Mouse (Mus musculus): ENCODE measurements around the gene Nutf2. TPM values are rescaled to one million over a fixed set of nuclear protein-coding genes. Genes with fewer than 3 reads are reported as not detected.

The Nutf2 gene
- polyA plus RNA-seq, 1 experiment from 2014 or later: 262 TPM

GRCm38 (mm10) chr8:105919390-105919789 is 59.0 kb downstream of the Nutf2 start:
- Histone ChIP-seq H3K9me3 (replicated peaks; ENCODE audit: control insufficient read depth, low read length) (no peaks in the 10 kb centered on the region), H3K9ac (replicated peaks; ENCODE audit: low read length) (no peak overlapping the region), H3K4me2 (ENCODE audit: low read depth, low read length) (no peak overlapping the region), H3K4me3 (ENCODE audit: low read depth, low read length) (no peak overlapping the region), H3K27ac (replicated peaks; ENCODE audit: low read depth, low read length) (no peak overlapping the region), H3K4me1 (ENCODE audit: control insufficient read depth, insufficient read depth, low read length) (no peaks in the 10 kb centered on the region), H3K27me3 (ENCODE audit: control insufficient read depth, insufficient read depth, low read length) (no peaks in the 10 kb centered on the region), H3K36me3 (replicated peaks; ENCODE audit: control insufficient read depth, insufficient read depth, low read depth, low read length) (peaks cover 2% of the 10 kb centered on the region; the same call in 1 of the 2 replicates)
- WGBS: 79% methylated on average over 3 of the region's 3 CpGs
- DNase-seq (ENCODE audit: low spot score): no peak
- no peak for ATAC-seq (replicated peaks; ENCODE audit: insufficient number of reproducible peaks, low FRiP score, low TSS enrichment, low read depth)

- 71% methylated on average over 3 of the region's 3 CpGs for WGBS
- Histone ChIP-seq H3K9me3 (replicated peaks; ENCODE audit: control insufficient read depth, low read length) (no peaks in the 10 kb centered on the region), H3K9ac (replicated peaks; ENCODE audit: low read length) (no peak overlapping the region), H3K27me3 (ENCODE audit: control insufficient read depth, insufficient read depth, low read length) (no peaks in the 10 kb centered on the region), H3K4me2 (ENCODE audit: low read depth, low read length) (no peak overlapping the region), H3K4me1 (ENCODE audit: control insufficient read depth, insufficient read depth, low read length) (no peaks in the 10 kb centered on the region), H3K27ac (replicated peaks; ENCODE audit: low read depth, low read length) (no peak overlapping the region), H3K36me3 (replicated peaks; ENCODE audit: control insufficient read depth, insufficient read depth, low read depth, low read length) (no peaks in the 10 kb centered on the region), H3K4me3 (ENCODE audit: low read depth, low read length) (no peak overlapping the region)
- no peak for ATAC-seq (replicated peaks; ENCODE audit: insufficient number of reproducible peaks, low FRiP score, low TSS enrichment, low read depth)
- no peak for DNase-seq (ENCODE audit: low spot score)
These were observed 64.7 kb downstream of the Nutf2 start for GRCm38 (mm10) chr8:105925123-105925522.

Other genes with a start within 250 kb of the Nutf2 start
- gene Ctcf, start 224.0 kb upstream of the Nutf2 start, polyA plus RNA-seq (2014; fragmentation: Nextera tagmentation; extraction: Ambion mirVana): 116 and 118 TPM in 2 replicates
- gene Agrp, start 223.2 kb upstream of the Nutf2 start, polyA plus RNA-seq (2014; fragmentation: Nextera tagmentation; extraction: Ambion mirVana): 1.0 and 1.7 TPM in 2 replicates
- 0.88 and 1.8 TPM in 2 replicates for gene Carmil2, start 174.3 kb upstream of the Nutf2 start, polyA plus RNA-seq (2014; fragmentation: Nextera tagmentation; extraction: Ambion mirVana)
- 53.8 and 56.5 TPM in 2 replicates for gene Acd, start 159.5 kb upstream of the Nutf2 start, polyA plus RNA-seq (2014; fragmentation: Nextera tagmentation; extraction: Ambion mirVana)
- 13.2 and 16.3 TPM in 2 replicates for gene Pard6a, start 159.4 kb upstream of the Nutf2 start, polyA plus RNA-seq (2014; fragmentation: Nextera tagmentation; extraction: Ambion mirVana)
- 0.50 TPM in 1 of 2 replicates, not detected in the other for gene 4933405L10Rik, start 152.9 kb upstream of the Nutf2 start, polyA plus RNA-seq (2014; fragmentation: Nextera tagmentation; extraction: Ambion mirVana)
- 31.2 and 36.7 TPM in 2 replicates for gene Enkd1, start 152.4 kb upstream of the Nutf2 start, polyA plus RNA-seq (2014; fragmentation: Nextera tagmentation; extraction: Ambion mirVana)
- gene Gfod2, start 101.9 kb upstream of the Nutf2 start, polyA plus RNA-seq (2014; fragmentation: Nextera tagmentation; extraction: Ambion mirVana): 24.5 and 26.6 TPM in 2 replicates
- 11.2 and 13.0 TPM in 2 replicates for gene Ranbp10, start 33.2 kb upstream of the Nutf2 start, polyA plus RNA-seq (2014; fragmentation: Nextera tagmentation; extraction: Ambion mirVana)
- gene Tsnaxip1, start 32.8 kb upstream of the Nutf2 start, polyA plus RNA-seq (2014; fragmentation: Nextera tagmentation; extraction: Ambion mirVana): 0.27 TPM in 1 of 2 replicates, not detected in the other
- gene Cenpt, start 7.3 kb upstream of the Nutf2 start, polyA plus RNA-seq (2014; fragmentation: Nextera tagmentation; extraction: Ambion mirVana): 50.8 and 53.1 TPM in 2 replicates
- 67.7 and 72.4 TPM in 2 replicates for gene Thap11, start 5.4 kb upstream of the Nutf2 start, polyA plus RNA-seq (2014; fragmentation: Nextera tagmentation; extraction: Ambion mirVana)
- gene Edc4, start 20.3 kb downstream of the Nutf2 start, polyA plus RNA-seq (2014; fragmentation: Nextera tagmentation; extraction: Ambion mirVana): 31.8 and 35.4 TPM in 2 replicates
- 0.38 and 0.52 TPM in 2 replicates for gene Nrn1l, start 33.0 kb downstream of the Nutf2 start, polyA plus RNA-seq (2014; fragmentation: Nextera tagmentation; extraction: Ambion mirVana)
- 16.8 and 23.1 TPM in 2 replicates for gene Pskh1, start 39.9 kb downstream of the Nutf2 start, polyA plus RNA-seq (2014; fragmentation: Nextera tagmentation; extraction: Ambion mirVana)
- 0.58 and 0.59 TPM in 2 replicates for gene Ctrl, start 73.3 kb downstream of the Nutf2 start, polyA plus RNA-seq (2014; fragmentation: Nextera tagmentation; extraction: Ambion mirVana)
- 23.1 and 24.1 TPM in 2 replicates for gene Psmb10, start 77.9 kb downstream of the Nutf2 start, polyA plus RNA-seq (2014; fragmentation: Nextera tagmentation; extraction: Ambion mirVana)
- 0.84 and 1.1 TPM in 2 replicates for gene Lcat, start 82.8 kb downstream of the Nutf2 start, polyA plus RNA-seq (2014; fragmentation: Nextera tagmentation; extraction: Ambion mirVana)
- gene Slc12a4, start 105.5 kb downstream of the Nutf2 start, polyA plus RNA-seq (2014; fragmentation: Nextera tagmentation; extraction: Ambion mirVana): 16.8 and 19.0 TPM in 2 replicates
- gene Dpep3, start 118.8 kb downstream of the Nutf2 start, polyA plus RNA-seq (2014; fragmentation: Nextera tagmentation; extraction: Ambion mirVana): not detected in 2 replicates
- 17.0 and 17.7 TPM in 2 replicates for gene Dus2, start 130.8 kb downstream of the Nutf2 start, polyA plus RNA-seq (2014; fragmentation: Nextera tagmentation; extraction: Ambion mirVana)
- gene Dpep2nb, start 145.4 kb downstream of the Nutf2 start, polyA plus RNA-seq (2014; fragmentation: Nextera tagmentation; extraction: Ambion mirVana): not detected in 2 replicates
- 18.7 and 20.5 TPM in 2 replicates for gene Ddx28, start 151.3 kb downstream of the Nutf2 start, polyA plus RNA-seq (2014; fragmentation: Nextera tagmentation; extraction: Ambion mirVana)
- 5.1 and 5.4 TPM in 2 replicates for gene Nfatc3, start 198.3 kb downstream of the Nutf2 start, polyA plus RNA-seq (2014; fragmentation: Nextera tagmentation; extraction: Ambion mirVana)